Mouse (Mus musculus) thymus, adult 2 months (tissue): ENCODE results near the gene Atf1. TPM values are rescaled to one million over a fixed set of nuclear protein-coding genes. Genes with fewer than 3 reads are reported as not detected.

Experiments
- DNase-seq: peaks from one replicate; pipeline ENCODE4 v3.0.0; 2021
- H3K27ac ChIP-seq: fragments of 200-500 bp; 2 replicates; pipeline ENCODE4 v1.5.1; 2012; ENCODE audit warnings: low read length, control low read depth; ENCODE audit not compliant: control insufficient read depth, insufficient read depth
- H3K27me3 ChIP-seq: fragments of 200-500 bp; 2 replicates; pipeline ENCODE4 v1.6.1; 2012; ENCODE audit warnings: mild to moderate bottlenecking, low read length, moderate library complexity, mixed read lengths; ENCODE audit not compliant: control insufficient read depth, insufficient read depth
- H3K36me3 ChIP-seq: fragments of 200-500 bp; 2 replicates; pipeline ENCODE4 v1.6.1; 2012; ENCODE audit warnings: mild to moderate bottlenecking, low read length, moderate library complexity; ENCODE audit not compliant: control insufficient read depth, insufficient read depth
- H3K4me1 ChIP-seq: fragments of 200-500 bp; replicated peaks from 2 replicates; pipeline ENCODE4 v1.6.1; 2012; ENCODE audit warnings: low read length; ENCODE audit not compliant: control insufficient read depth, insufficient read depth
- H3K4me3 ChIP-seq: fragments of 200-500 bp; 2 replicates; pipeline ENCODE4 v1.5.1; 2012; ENCODE audit warnings: mild to moderate bottlenecking, low read length, control low read depth, moderate library complexity; ENCODE audit not compliant: control insufficient read depth, insufficient read depth
- CTCF ChIP-seq: fragments of 200-500 bp; IDR thresholded peaks from 2 replicates; pipeline ENCODE4 v1.5.1; 2012; ENCODE audit warnings: mild to moderate bottlenecking, control low read depth, low read length, moderate library complexity, borderline replicate concordance; ENCODE audit not compliant: control insufficient read depth, poor library complexity, insufficient read depth; ENCODE audit errors: extremely low read depth
- POLR2A ChIP-seq: fragments of 200-500 bp; IDR thresholded peaks from 2 replicates; pipeline ENCODE4 v1.6.1; 2012; ENCODE audit warnings: mild to moderate bottlenecking, low read length, control low read depth, moderate library complexity; ENCODE audit not compliant: control insufficient read depth, poor library complexity, insufficient read depth; ENCODE audit errors: extremely low read depth
- WGBS: fragments of 180-500 bp; shearing (Covaris S2); methylation state at CpG from one replicate; pipeline ENCODE4 v1.1.7; 2018; 5-methylcytosine and 5-hydroxymethylcytosine counted together
- polyA plus RNA-seq: library from polyadenylated mRNA; depleted of rRNA; stranded (reverse); fragments of >200 nt; gene quantifications from 2 replicates; pipeline ENCODE4 v1.2.3, GENCODE M21; 2012

The Atf1 gene
- polyA plus RNA-seq, 1 experiment, result 86.4 TPM

DNA sequence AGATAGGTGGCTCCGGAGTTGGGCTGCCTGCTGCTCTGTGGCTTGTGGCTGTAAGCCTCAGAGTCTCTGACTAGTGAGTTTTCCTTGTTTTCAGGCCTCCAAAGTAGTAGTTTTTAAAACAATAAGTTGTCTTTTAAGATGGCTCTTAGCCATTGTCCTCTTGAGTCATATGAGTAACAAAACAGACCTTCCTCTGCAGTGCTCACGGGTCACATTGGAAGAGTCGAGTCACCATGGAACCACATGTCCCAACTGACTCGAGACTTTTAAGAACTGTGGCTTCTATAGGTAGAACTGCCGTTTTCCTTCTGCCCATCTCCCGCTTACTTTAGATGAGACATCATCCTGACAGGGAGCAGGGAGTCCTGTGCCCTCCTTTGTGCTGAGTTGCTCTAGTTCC is 9.3 kb downstream of the Atf1 start:
- no peaks in the 10 kb centered on the region for H3K4me1 ChIP-seq
- 62% methylated on average over 6 of the region's 6 CpGs for WGBS
- H3K36me3 ChIP-seq, result peaks cover 62% of the 10 kb centered on the region
- no peaks in the 10 kb centered on the region for H3K27me3 ChIP-seq
- no peak overlapping the region for H3K4me3 ChIP-seq
- DNase-seq, result no peak
- TF ChIP-seq POLR2A (no peak), CTCF (no peak)
- no peak overlapping the region for H3K27ac ChIP-seq

DNA sequence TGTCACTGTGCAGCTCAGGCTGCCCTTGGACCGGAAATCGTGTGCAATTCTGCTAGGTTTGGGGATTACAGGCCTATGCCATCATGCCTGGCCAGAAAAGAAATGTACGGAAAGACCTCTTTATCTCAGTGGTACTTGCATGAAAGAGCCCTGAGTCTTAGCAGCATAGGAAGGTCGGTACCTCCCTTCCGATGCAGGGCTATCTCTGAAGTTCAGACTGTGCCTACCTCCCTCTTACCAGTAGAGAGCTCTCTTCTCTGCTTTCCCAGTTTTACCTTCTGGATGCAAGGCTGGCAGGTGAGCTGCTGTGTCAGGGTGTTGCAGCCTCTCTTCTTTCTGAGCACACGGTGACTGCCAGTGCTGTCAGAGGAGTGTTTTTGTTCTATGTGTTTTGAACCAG is 14.2 kb downstream of the Atf1 start:
- Histone ChIP-seq H3K27ac (no peak overlapping the region), H3K4me3 (no peak overlapping the region), H3K36me3 (peaks cover 58% of the 10 kb centered on the region), H3K27me3 (no peaks in the 10 kb centered on the region), H3K4me1 (no peaks in the 10 kb centered on the region)
- TF ChIP-seq POLR2A (no peak), CTCF (no peak)
- no peak for DNase-seq
- 93% methylated on average over 6 of the region's 6 CpGs for WGBS

DNA sequence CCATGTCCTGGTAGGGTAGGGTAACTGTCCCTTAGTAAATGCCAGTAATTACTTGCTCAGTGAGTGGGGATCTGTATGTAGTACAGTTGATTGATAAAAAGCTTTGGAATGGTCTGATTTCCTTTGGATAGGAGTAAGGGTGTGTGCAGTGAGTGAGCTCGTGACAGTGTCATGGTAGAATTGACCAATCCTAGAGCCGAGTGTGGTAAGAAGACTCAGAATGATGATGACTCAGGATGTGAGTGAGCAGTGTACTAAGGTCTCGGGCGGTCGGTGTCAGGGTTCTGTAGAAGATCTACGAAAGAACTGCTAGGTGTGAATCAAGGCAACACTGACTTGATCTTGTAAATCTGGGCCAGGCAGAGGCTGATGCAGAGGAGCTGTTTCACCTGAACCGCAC is 18.3 kb downstream of the Atf1 start:
- H3K4me3 ChIP-seq, result no peak overlapping the region
- H3K4me1 ChIP-seq, result no peaks in the 10 kb centered on the region
- WGBS, result 96% methylated on average over 7 of the region's 7 CpGs
- no peak overlapping the region for H3K27ac ChIP-seq
- H3K27me3 ChIP-seq, result no peaks in the 10 kb centered on the region
- TF ChIP-seq CTCF (no peak), POLR2A (no peak)
- no peak for DNase-seq
- H3K36me3 ChIP-seq, result peaks cover 58% of the 10 kb centered on the region

DNA sequence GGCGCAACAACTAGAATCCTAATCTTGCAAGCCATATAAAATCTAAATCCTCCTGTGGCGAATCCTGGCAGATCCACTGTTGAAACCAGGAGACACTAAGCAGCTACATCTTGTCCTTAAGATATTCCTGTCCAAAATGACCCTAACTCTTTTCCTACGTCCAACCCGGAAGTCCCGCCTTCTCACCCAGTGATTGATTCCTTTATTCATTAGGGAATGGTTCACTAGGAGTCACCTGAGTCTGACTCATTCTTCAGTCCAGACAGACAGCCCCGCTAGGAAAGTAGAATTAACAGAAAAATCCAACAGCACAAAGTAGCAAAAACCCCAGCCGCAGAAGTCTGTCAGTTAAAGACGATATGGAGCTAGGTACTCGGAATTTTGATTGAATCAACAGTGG is 19.7 kb downstream of the Atf1 start:
- TF ChIP-seq POLR2A (no peak), CTCF (no peak)
- Histone ChIP-seq H3K27ac (no peak overlapping the region), H3K27me3 (no peaks in the 10 kb centered on the region), H3K36me3 (peaks cover 66% of the 10 kb centered on the region), H3K4me3 (no peak overlapping the region), H3K4me1 (no peaks in the 10 kb centered on the region)
- 99% methylated on average over 9 of the region's 9 CpGs for WGBS
- DNase-seq, result no peak

DNA sequence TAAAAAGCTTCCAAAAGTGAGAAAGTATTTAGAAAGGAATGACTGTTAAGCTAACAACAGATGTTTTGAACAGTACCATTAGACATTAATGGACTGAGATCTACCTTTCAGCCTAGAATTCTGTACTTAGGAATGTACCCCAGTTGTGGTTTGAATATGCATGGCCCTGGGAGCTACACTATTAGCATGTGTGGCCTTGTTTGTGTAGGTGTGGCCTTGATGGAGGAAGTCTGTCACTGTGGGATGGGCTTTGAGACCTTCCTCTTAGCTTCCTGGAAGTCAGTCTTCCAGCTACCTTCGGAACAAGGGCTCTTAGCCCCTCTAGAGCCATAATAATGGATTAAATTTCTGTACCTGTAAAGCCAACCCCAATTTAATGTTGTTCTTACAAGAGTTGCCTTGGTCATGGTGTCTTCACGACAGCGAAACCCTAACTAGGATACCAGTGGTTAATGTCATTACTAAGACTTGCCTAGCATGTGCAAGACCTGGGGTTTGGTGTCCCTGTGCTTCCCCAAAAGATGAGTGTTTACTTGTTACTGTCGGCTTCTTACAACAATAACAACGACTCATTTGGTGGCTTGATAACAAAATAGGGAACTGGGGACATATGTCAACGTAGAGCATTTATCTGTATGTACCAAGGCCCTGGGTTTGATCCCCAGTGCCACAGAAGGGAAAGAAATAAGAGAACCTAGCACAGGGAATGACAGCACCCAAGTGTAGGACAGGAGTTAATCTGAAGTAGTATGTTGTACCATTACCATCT is 21.2 kb downstream of the Atf1 start:
- TF ChIP-seq POLR2A (no peak), CTCF (no peak)
- no peaks in the 10 kb centered on the region for H3K4me1 ChIP-seq
- no peak overlapping the region for H3K27ac ChIP-seq
- H3K4me3 ChIP-seq, result no peak overlapping the region
- no peaks in the 10 kb centered on the region for H3K27me3 ChIP-seq
- no peak for DNase-seq
- H3K36me3 ChIP-seq, result peaks cover 80% of the 10 kb centered on the region
- WGBS, result 96% methylated on average over 6 of the region's 6 CpGs

DNA sequence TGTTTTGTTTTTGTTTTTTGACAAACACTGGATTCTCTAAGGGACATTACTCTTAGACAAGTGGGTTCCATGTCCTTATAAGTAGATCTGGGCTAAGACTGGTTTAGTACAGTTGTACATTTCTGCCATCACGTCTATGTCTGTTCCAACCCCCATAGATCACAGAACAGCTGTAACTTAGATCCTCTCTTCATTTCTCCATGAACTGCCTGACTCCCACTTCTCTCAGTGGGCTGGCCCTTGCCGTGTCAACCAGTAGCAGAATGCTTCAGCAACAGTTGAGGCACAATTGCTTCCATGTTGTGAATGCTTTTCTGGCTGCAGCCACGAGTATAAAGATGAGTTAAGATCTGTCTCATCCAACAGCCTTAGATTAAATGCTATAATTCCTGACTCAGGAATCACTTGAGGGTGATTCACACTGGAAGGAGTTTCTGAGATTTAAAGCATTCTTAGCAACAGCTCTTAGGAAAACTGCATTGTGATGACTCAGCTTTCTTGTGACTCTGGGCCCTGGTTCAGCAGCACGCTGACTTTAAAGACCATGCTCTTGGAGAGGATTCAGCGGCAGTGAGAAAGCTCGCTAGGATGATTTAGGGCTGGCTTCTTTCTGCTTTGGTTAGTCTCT is 23.6 kb downstream of the Atf1 start:
- H3K27me3 ChIP-seq, result no peaks in the 10 kb centered on the region
- H3K4me3 ChIP-seq, result no peak overlapping the region
- TF ChIP-seq POLR2A (no peak), CTCF (no peak)
- no peak for DNase-seq
- no peaks in the 10 kb centered on the region for H3K4me1 ChIP-seq
- 94% methylated on average over 6 of the region's 6 CpGs for WGBS
- peaks cover 86% of the 10 kb centered on the region for H3K36me3 ChIP-seq
- H3K27ac ChIP-seq, result no peak overlapping the region
